Mouse (Mus musculus) testis, adult 2 months (tissue): ENCODE data around the gene Gab2.

Experiments used
- CTCF ChIP-seq: fragments of 200-500 bp; IDR thresholded peaks from 2 replicates; pipeline ENCODE4 v1.5.1; 2012; ENCODE audit warnings: low read depth, mild to moderate bottlenecking, inconsistent platforms, low read length, moderate library complexity; ENCODE audit not compliant: control insufficient read depth, insufficient read depth, insufficient replicate concordance
- POLR2A ChIP-seq: fragments of 200-500 bp; IDR thresholded peaks from 2 replicates; pipeline ENCODE4 v1.6.1; 2012; ENCODE audit warnings: low read depth, mild to moderate bottlenecking, inconsistent platforms, low read length, moderate library complexity; ENCODE audit not compliant: control insufficient read depth

DNA sequence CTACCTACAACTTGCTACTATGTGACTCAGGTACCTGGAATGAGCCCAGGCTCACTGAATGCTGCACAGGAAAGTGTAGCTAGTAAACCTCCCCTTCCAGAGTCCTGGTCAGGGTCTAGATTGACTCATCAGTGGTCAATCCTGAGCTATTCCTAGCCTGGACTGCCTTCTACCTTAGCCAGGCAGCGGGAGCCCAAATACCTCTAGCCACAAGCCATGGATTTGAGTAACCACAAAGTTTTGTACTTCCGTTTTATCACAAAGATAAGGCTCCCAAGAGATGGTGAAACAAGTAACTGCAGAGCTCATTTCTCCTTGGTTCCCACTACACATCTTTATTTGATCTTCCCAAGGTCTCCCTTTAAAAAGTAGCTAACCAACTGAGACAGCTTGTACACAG, 219.5 kb downstream of the Gab2 start:
- no peak for TF ChIP-seq CTCF
- TF ChIP-seq POLR2A: no peak
